Mouse (Mus musculus): ENCODE results near the gene Yod1.

The Yod1 gene

DNA sequence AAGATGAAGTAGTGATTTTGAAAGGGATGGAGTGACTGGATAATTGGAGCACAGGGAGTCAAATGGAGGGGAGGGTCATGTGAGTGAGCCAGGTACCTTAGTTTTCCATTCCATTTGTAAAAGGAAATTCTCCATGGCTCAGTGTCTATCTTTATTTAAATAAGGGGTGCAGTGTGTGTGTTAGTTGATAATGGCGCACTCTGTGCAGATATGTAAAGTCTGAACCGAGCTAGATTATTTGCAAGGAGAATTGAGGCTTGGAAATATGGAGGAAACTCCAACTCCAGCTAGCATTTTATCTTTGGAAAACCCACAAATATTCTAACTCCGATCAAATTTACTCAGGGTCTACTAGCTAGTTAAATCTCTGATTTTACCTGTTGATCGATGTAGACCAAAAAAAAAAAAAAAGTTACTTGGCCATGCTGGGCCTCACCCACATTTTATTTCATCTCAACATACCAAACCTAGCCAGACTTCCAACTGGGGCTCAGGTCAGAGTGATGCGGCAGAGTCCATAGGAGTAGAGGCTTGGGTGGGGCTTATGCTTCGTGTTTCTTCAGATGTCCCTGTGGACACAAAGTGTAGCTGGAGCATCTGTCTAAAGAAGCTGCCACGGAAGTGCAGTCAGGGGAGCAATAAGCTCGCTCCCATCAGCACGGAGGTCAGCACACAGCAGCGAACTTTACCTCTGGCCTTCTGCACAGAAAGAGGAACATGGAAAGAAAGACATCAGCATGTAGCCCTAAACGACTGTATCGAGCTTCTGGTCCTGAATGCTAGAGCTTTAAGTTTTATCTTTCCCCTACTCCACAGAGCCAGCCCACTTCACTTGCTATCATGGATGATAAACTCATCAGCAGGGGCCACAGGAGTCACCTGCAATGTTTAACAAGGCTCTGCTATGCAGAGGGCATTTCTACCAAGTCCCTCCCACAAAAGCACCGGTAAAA, 15.9 kb downstream of the Yod1 start:
- no peak for DNase-seq (ENCODE audit: low read depth, low spot score)

DNA sequence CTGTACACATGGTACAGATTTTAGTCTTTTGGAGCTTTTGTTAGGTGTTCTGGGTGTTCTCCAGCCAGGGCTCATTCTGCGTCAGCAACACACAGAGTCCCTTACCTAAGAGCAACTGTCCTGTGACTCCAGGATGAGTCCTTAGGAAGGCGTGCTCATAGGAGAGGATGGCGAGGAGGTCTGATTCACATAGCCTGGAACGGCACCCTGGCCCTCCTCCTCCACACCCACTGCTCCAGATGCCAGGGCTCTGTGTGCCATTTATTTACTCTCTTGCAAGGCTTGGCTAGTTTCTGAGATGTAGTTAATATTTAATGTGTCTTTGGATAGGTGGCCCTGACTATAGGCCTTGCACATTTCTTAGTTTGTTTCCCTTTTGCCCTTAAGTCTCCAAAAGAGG, 16.5 kb downstream of the Yod1 start:
- no peak for DNase-seq (ENCODE audit: low read depth, low spot score)

- DNase-seq (ENCODE audit: low read depth, low spot score): no peak
Observed at GRCm38 (mm10) chr1:130734452-130734851, 17.3 kb downstream of the Yod1 start.

DNA sequence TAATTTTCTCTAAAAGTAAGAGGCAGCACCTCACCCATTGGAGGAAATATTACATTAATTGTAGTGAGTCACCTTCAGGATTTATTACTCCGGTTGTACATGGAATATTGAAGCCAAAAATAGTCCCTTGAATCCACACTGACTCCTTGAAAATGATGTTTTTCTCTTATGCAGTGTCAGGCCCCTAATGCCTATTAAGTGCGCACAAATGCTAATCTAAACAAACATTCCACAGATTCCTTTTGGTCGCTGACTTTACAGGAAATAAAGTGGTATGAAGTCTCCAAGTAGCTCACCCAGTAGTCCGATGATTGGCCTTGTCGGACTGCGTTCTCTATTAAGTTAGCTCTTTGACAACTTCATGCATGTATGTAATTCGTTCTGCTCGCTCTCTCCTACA, 17.7 kb downstream of the Yod1 start:
- no peak for DNase-seq (ENCODE audit: low read depth, low spot score)

DNA sequence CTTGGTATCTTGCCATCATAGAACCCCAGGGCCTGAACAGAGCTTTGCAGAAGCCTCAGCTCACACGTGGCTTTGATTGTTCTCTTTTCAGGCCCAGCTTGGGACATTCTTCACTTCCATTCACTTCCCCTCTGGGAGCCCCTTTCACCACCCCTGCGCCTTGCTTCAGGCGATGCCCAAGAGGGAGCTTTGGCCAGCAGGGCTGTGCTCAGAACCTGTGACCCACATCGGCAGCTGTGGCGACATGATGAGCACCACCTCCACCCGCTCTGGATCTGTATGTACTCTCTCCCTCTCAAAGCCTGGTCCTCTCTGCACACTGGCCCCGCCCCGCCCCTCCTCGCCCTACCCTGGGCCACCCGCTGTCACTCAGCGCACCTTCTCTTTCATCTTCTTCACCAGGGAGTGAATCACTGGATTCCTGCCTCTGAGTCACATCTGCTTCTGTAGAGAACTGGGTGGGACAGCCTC, 20.3 kb downstream of the Yod1 start:
- DNase-seq (ENCODE audit: low read depth, low spot score): no peak

GRCm38 (mm10) chr1:130737916-130738315, 20.8 kb downstream of the Yod1 start:
- no peak for DNase-seq (ENCODE audit: low read depth, low spot score)

- DNase-seq (ENCODE audit: low read depth, low spot score): no peak
Observed at GRCm38 (mm10) chr1:130738551-130739106, 21.5 kb downstream of the Yod1 start.

DNA sequence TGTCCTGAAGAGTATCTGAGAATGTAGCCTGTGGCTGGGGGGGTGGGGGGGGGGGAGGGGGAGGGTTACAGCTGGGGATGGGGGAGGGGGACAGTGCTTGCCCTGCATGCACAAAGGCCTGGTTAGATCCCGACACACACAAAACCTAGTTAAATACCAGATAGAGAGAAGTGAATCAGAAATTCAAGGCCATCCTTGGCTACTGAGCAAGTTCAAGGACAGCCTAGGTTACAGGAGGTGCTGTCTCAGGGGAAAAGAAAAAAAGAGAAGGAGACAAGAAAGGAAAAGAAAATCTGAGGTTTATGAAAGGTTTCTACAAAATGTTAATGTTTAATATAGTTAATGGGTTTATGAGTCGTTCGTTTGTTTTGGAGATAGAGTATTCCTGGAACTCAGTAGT, 22.5 kb downstream of the Yod1 start:
- no peak for DNase-seq (ENCODE audit: low read depth, low spot score)

- DNase-seq (ENCODE audit: low read depth, low spot score): no peak
Observed at GRCm38 (mm10) chr1:130740227-130740648, 23.1 kb downstream of the Yod1 start.

DNA sequence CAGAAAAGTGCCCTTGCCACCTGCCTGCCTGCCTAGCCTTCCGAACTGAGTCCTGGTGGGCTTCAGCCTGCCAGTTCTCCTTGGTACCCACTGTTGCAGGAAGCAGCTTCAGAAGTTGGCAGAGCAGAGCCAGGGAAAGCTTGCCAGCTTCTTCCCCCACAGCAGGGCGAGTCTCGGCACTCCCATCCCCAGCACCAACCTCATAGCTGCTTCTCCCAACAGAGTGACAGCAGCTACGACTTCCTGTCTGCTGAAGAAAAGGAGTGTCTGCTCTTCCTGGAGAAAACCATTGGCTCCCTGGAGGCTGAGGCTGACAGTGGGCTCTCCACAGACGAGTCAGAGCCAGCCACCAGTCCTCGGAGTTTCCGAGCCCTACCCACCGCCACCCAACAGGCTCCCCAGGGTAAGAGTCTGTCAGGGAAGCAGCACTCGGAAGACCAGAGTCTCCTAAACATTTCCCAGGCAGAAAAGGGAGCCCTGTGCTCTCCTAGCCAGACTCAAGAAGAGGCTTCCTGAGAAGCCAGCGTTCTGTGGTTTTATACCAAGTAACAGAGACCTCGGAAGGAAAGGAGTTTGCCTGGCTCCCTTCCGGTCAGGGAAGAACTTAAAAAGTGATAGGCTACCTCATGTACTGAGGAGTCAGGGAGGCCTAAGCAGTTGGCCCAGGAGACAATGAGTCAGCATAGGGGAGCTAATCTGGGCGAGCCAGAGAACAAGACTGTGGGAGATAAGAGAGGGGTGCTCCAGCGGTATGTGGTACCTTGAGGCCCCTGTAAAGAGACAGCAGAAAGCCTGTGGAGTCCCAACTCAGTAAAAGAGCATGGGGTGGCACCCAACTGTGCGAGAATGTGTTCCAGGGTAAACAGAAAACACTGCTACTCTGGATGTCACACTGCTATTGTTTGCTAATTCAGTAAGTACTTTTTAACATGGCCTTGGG, 23.9 kb downstream of the Yod1 start:
- no peak for DNase-seq (ENCODE audit: low read depth, low spot score)

GRCm38 (mm10) chr1:130742201-130742600, 25.1 kb downstream of the Yod1 start:
- no peak for DNase-seq (ENCODE audit: low read depth, low spot score)

DNA sequence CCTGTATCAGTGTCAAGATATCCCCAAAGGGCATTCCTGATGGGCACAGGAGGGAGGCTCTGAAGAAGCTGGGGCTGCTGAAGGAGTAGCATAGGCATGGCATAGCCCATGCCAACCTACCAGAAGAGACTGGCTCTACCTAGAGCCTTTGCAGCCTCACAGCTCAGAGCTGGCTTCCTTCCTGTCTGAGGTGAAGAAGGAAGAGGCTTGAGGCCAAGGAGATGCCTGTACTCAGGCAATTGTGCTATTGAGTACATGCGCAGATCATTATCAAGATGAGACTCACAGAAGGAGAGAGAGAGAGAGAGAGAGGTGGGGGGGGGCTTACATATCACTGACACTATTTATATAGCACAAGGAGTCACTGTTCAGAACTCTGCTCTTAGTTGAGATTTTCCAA, 26.6 kb downstream of the Yod1 start:
- no peak for DNase-seq (ENCODE audit: low read depth, low spot score)

DNA sequence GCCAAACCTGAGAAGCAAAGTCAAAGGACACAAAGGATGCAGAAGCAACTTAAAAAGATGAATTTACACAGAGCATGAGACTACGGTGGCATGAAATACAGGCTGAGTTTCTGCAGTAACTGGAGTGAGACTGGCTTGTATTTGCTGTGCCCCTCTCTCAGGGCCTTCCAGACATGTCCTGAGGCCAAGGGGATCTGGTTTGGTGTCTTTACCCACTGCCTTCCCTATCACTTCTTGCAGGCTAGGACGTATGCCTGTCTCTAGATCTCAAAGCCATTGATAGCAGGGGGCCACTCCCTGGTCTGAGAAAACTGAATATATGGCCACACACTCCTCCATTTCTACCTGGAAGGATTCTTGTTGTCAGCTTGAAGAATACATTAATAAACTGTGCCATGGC, 27.1 kb downstream of the Yod1 start:
- no peak for DNase-seq (ENCODE audit: low read depth, low spot score)

DNA sequence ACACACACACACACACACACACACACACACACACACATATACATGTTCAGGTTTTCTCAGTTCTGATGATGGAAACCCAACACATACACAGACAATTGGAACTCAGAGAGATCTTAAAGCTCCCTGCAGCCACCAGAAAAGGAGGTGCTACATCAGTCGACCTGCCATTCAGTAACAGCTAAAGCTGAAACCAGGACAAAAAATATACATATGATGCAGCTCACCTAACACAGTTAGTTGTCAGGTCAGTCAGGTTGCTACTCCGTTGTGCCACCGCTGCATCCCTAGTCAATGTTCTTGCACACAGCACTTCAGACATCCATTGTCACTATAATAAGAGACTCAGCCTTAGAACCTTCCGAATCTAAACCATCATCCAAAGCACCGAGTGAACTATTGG, 27.8 kb downstream of the Yod1 start:
- no peak for DNase-seq (ENCODE audit: low read depth, low spot score)

DNA sequence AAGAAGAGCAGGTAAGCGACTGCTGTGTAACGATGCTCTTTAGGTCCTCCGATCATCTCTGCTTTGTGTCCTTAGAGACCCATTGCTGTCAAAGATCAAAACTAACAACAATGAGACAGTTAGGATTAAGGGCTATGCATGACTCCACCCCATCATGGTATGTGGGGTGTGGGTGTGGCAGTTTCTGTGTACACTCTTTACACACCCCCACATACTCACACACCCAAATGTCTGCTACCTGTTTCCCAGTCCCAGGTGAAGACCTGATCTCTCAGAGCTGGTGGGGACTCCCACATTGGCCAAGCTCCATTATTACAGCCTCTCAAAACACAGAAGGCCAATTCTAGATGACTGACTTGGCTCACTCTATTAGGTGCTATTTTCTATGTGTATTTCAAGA, 28.5 kb downstream of the Yod1 start:
- no peak for DNase-seq (ENCODE audit: low read depth, low spot score)

- DNase-seq (ENCODE audit: low read depth, low spot score): no peak
Observed at GRCm38 (mm10) chr1:130746819-130747218, 29.7 kb downstream of the Yod1 start.

DNA sequence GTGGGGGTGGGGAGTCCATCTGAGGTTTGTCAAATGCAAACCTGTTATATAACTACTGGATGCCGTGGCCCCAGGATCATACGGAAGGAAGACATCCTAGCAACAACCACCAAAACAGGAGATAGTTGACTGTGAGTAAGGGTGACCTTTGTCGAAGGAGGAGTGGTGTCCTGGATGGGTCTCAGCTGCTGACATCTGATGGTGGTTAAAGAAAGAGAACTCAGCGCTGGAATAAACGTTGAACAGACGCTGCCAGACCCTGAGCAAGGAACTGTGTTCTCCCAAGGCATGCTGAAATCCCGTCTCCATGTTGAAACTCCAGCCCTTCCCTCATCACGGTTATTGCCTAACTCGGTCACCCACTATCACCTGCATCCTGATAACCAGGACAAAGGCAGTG, 42.6 kb downstream of the Yod1 start:
- DNase-seq (ENCODE audit: low read depth, low spot score): no peak

DNA sequence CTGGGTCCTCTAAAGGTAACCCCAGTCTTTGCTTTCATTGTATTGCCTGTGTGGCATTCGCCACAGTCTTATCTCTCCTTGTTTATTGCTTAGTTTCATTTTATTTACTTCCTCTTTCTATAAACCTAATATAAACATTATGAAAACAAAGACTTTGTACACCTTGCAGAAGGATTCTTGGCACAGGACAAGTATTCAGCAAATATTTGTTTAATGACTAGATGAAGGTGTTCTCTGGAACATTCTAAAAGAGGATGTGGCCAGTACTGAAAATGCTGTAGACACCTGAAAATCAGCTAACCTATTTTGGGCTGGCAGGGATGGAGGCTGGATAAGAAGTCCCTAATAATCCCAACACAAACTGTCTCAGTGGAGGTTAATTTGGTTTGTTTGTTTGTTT, 44.5 kb downstream of the Yod1 start:
- no peak for DNase-seq (ENCODE audit: low read depth, low spot score)

- DNase-seq (ENCODE audit: low read depth, low spot score): no peak
Observed at GRCm38 (mm10) chr1:130762045-130762760, 45.1 kb downstream of the Yod1 start.

GRCm38 (mm10) chr1:130764027-130764461, 46.9 kb downstream of the Yod1 start:
- no peak for DNase-seq (ENCODE audit: low read depth, low spot score)

DNA sequence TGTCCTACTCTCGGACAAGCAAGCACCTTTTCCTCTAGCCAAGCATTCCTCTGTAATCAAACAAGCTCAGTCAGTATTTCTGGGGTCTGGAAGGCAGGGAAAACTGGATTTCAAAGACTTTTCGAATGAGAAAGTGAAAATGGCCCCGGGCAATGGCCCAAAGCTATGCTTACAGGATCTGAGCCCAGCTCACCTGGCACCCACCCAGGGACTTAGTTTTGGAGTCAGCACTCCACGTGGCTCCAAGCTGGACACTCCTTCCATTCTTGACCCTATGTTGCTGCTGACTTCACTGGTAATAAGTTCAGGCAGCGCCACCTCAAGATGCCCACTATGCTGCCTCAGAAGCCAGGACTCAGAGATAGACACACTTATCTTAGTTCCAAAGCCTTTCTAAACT, 49.9 kb downstream of the Yod1 start:
- DNase-seq (ENCODE audit: low read depth, low spot score): no peak
